Mouse (Mus musculus) lung, embryonic 14.5 days (tissue): ENCODE measurements around the gene Pogz. TPM values are rescaled to one million over a fixed set of nuclear protein-coding genes. Genes with fewer than 3 reads are reported as not detected.
"Not testable (repeated sequence)": the region's sequence is repeated elsewhere in the genome, so short reads cannot be mapped to it uniquely, and the experiment has no call there.

Source experiments
- ATAC-seq: fragments of 200-750 bp; cut with Nextera tagmentation; 2 replicates; pipeline ENCODE4 v1.8.0; 2017; ENCODE audit warnings: mild to moderate bottlenecking, moderate TSS enrichment, moderate library complexity; ENCODE audit not compliant: insufficient read depth
- DNase-seq: peaks from one replicate; pipeline ENCODE4 v3.0.0-alpha.2; 2015
- H3K27ac ChIP-seq: fragments of 300-500 bp; sonication (generic); 2 replicates; pipeline ENCODE4 v1.5.1; 2014; ENCODE audit warnings: low read depth, mild to moderate bottlenecking, moderate library complexity
- H3K27me3 ChIP-seq: fragments of 300-500 bp; sonication (generic); 2 replicates; pipeline ENCODE4 v1.6.1; 2014; ENCODE audit warnings: low read length, control low read depth; ENCODE audit not compliant: insufficient read depth
- H3K36me3 ChIP-seq: fragments of 300-500 bp; sonication (generic); 2 replicates; pipeline ENCODE4 v1.6.1; 2014; ENCODE audit warnings: control low read depth; ENCODE audit not compliant: insufficient read depth
- H3K4me1 ChIP-seq: fragments of 300-500 bp; sonication (generic); 2 replicates; pipeline ENCODE4 v1.6.1; 2014; ENCODE audit warnings: antibody characterized with exemption, control low read depth; ENCODE audit not compliant: insufficient read depth
- H3K4me2 ChIP-seq: fragments of 300-500 bp; sonication (generic); 2 replicates; pipeline ENCODE4 v1.6.1; 2014; ENCODE audit warnings: mild to moderate bottlenecking
- H3K4me3 ChIP-seq: fragments of 300-500 bp; sonication (generic); 2 replicates; pipeline ENCODE4 v1.5.1; 2014; ENCODE audit warnings: low read depth, low read length
- H3K9ac ChIP-seq: fragments of 300-500 bp; sonication (generic); 2 replicates; pipeline ENCODE4 v1.6.1; 2014
- H3K9me3 ChIP-seq: fragments of 300-500 bp; sonication (generic); 2 replicates; pipeline ENCODE4 v1.6.1; 2016; ENCODE audit warnings: low read depth, low read length, control low read depth
- WGBS: fragments of 180-500 bp; shearing (Covaris S2); extraction: QIAGEN DNeasy Blood & Tissue Kit; methylation state at CpG from one replicate; pipeline ENCODE4 v1.1.7; 2014; 5-methylcytosine and 5-hydroxymethylcytosine counted together
- polyA plus RNA-seq: library from polyadenylated mRNA; unstranded; fragments of >200 nt; fragmentation: Nextera tagmentation; extraction: Ambion mirVana; gene quantifications from 2 replicates; pipeline ENCODE4 v1.2.1, GENCODE M21; 2014

The Pogz gene
- polyA plus RNA-seq, 1 experiment from 2014 or later, result 22.1 TPM

- H3K27me3 ChIP-seq, ATAC-seq, H3K9me3 ChIP-seq, H3K4me1 ChIP-seq, H3K4me3 ChIP-seq, H3K36me3 ChIP-seq, H3K4me2 ChIP-seq, H3K9ac ChIP-seq: not testable (repeated sequence)
- peak overlapping the region; percentile 73; the same call in 1 of the 2 replicates for H3K27ac ChIP-seq
- peak; percentile 74 for DNase-seq
- 28% methylated on average over 7 of the region's 7 CpGs for WGBS
These were observed 93.3 kb downstream of the Pogz start for GRCm38 (mm10) chr3:94930386-94931266.

- DNase-seq, ATAC-seq, H3K9ac ChIP-seq, H3K4me2 ChIP-seq, H3K4me3 ChIP-seq, H3K9me3 ChIP-seq, H3K4me1 ChIP-seq, H3K27me3 ChIP-seq, H3K36me3 ChIP-seq: not testable (repeated sequence)
- peak overlapping the region; percentile 97 for H3K27ac ChIP-seq
- WGBS, result 55% methylated on average over 10 of the region's 10 CpGs
These were observed 94.2 kb downstream of the Pogz start for GRCm38 (mm10) chr3:94931427-94932082.

Other genes starting within 250 kb of the Pogz start
- gene Gm10972, start 194.5 kb upstream of the Pogz start, polyA plus RNA-seq, result not detected in 2 replicates
- gene Tuft1, start 178.7 kb upstream of the Pogz start, polyA plus RNA-seq, result 8.2 and 8.8 TPM in 2 replicates
- 4.2 and 4.9 TPM in 2 replicates for gene Selenbp2, start 144.0 kb upstream of the Pogz start, polyA plus RNA-seq
- 18.3 and 19.5 TPM in 2 replicates for gene Cgn, start 51.1 kb upstream of the Pogz start, polyA plus RNA-seq
- gene Psmb4, start 49.4 kb downstream of the Pogz start, polyA plus RNA-seq, result 343 and 370 TPM in 2 replicates
- gene Selenbp1, start 95.5 kb downstream of the Pogz start, polyA plus RNA-seq, result 99.1 and 103 TPM in 2 replicates
- gene Rfx5, start 116.5 kb downstream of the Pogz start, polyA plus RNA-seq, result 11.8 and 13.1 TPM in 2 replicates
- 24.7 and 25.9 TPM in 2 replicates for gene Pi4kb, start 137.2 kb downstream of the Pogz start, polyA plus RNA-seq
- gene Zfp687, start 177.9 kb downstream of the Pogz start, polyA plus RNA-seq, result 28.1 and 31.7 TPM in 2 replicates
- gene Psmd4, start 205.0 kb downstream of the Pogz start, polyA plus RNA-seq, result 236 and 250 TPM in 2 replicates